Mouse (Mus musculus): ENCODE results near the gene Hist1h2ae. TPM values are rescaled to one million over a fixed set of nuclear protein-coding genes. Genes with fewer than 3 reads are reported as not detected.
A peak's percentile ranks its signal among the peaks of the same experiment; 100 is the strongest.
"Not testable (repeated sequence)": the region's sequence is repeated elsewhere in the genome, so short reads cannot be mapped to it uniquely, and the experiment has no call there.

Hist1h2ae gene
- total RNA-seq, 2 experiments from 2014 or later: 10.3 TPM

GRCm38 (mm10) chr13:23542225-23542980 is 28.6 kb downstream of the Hist1h2ae start:
- DNase-seq (ENCODE audit: low spot score in 2 of 2): not testable (repeated sequence)

DNA sequence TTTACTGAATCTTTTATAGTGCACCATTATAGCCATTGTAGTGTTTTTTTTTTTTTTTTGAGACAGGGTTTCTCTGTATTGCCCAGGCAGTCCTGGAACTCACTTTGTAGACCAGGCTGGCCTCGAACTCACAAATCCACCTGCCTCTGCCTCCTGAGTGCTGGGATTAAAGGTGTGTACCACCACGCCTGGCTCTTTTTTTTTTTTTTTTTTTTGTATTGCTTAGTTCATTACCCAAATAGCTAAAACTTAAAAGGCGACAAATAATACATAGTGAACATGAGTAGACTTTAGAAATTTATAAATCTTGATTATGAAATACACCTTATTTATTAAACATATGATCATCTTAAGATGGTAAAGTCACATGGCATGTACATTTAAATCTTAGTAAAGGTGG is 29.5 kb downstream of the Hist1h2ae start:
- DNase-seq (ENCODE audit: low spot score in 2 of 2): no peak

DNA sequence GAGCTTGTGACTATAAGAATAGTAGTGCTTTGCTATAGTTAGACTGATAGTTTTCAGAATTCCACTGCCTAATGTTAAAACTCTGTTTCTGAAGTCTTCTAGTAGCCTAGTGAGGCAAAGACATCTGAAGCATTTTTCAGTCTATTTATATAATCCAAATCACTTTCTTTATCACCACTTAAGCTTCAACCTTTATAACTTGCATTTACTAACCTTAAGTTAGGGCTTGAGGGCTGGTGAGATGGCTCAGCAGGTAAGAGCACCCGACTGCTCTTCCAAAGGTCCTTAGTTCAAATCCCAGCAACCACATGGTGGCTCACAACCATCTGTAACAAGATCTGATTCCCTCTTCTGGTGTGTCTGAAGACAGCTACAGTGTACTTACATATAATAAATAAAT is 31.2 kb downstream of the Hist1h2ae start:
- DNase-seq (ENCODE audit: low spot score in 2 of 2): not testable (repeated sequence)

DNA sequence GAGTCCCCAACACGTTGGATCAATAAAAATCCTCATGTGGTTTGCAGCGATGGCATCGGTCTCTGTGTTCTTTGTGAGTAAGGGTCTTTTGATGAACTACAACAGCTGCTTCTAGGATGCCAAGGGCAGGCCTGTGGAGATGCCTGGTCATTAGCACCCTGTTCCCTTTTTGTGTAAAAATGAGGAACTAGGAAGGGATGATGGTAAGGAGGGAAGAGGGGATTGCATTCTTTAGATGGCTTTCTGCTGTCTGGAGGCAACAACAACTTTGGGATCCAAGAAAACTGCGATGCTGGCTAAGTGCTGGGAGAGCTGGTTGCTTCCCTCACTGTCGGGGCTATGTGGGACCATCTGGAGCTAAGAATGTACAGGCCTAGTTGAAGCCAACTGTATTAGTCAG is 32.8 kb downstream of the Hist1h2ae start:
- DNase-seq (ENCODE audit: low spot score in 2 of 2): no peak

DNA sequence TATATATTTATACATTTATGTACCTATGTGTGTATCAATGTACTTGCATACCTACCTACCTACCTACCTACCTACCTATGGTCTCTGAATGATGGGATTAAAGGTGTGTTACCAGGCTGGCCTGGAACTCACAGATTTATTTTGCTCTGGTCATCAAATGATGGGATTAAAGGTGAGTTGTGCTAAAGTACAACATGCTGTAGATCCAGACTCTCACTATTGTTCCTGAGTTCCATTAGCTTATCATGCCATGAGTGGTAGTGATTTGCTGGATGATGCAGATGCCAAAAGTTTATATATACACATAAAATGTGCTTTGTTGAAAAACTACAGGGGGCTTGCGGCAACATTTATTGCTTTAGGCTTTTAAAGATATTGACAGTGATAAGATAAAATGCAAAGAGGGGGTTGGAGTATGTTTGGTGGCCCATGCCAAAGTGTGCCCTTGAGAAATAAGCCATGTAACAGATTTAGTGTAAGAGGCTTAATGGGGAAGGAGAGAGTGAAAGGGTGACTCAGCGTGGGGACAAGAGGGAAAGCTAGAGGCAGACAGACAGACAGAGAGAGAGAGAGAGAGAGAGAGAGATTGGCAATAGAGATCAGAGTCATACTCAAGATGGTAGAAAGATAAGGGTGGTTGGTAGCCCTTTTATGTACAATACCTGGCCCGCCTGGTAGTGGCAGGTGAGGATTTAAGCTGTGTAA is 33.9 kb downstream of the Hist1h2ae start:
- DNase-seq (ENCODE audit: low spot score in 2 of 2): no peak

DNA sequence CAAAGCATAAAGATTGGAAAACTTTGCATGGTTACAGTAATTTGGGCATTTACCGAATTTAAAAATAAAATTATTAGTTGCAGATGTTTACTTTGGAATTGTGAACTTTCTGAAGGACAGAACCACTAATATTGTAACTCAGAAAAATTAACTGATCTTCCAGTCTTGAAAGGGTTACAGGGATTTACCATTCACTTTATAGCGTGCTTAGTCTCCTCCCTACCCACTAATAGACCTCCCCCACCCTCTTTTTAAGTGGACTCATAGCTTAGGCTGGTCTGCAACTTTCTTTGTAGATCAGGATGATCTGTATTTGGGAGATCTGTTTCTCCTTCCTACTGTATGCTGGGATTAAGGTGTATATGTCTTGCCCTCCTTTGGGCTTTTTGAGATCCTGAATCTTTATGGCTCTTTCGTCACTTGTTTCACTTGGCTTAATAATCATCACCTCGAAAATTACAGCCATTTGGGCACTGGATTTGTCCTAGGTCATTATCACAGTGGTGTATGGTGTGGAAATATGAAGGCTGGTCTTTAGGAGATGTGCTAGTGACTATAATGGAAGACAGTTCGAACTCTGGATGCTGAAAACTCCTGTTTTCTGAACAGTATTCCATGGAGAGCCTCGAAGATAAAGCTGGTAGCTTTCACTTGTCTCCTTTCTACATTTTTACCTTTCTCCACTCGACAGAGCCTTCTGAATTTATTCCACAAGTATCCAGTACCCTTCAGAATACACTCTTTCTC is 34.8 kb downstream of the Hist1h2ae start:
- no peak for DNase-seq (ENCODE audit: low spot score in 2 of 2)

GRCm38 (mm10) chr13:23535137-23536075 is 35.6 kb downstream of the Hist1h2ae start, which contains the start of gene Hist1h3g:
TSS of gene Hist1h3g (plus strand) at chr13:23535422.
- DNase-seq (ENCODE audit: low spot score in 2 of 2): peak; percentile 87 to 96

GRCm38 (mm10) chr13:23534368-23535131 is 36.5 kb downstream of the Hist1h2ae start:
- peak in 1 of 2 experiments; percentile 56 for DNase-seq (ENCODE audit: low spot score in 2 of 2)

GRCm38 (mm10) chr13:23533560-23534367 is 37.3 kb downstream of the Hist1h2ae start, which contains the start of gene Hist1h2af:
TSS of gene Hist1h2af (plus strand) at chr13:23533906.
- peak in 1 of 2 experiments; percentile 88 for DNase-seq (ENCODE audit: low spot score in 2 of 2)

DNA sequence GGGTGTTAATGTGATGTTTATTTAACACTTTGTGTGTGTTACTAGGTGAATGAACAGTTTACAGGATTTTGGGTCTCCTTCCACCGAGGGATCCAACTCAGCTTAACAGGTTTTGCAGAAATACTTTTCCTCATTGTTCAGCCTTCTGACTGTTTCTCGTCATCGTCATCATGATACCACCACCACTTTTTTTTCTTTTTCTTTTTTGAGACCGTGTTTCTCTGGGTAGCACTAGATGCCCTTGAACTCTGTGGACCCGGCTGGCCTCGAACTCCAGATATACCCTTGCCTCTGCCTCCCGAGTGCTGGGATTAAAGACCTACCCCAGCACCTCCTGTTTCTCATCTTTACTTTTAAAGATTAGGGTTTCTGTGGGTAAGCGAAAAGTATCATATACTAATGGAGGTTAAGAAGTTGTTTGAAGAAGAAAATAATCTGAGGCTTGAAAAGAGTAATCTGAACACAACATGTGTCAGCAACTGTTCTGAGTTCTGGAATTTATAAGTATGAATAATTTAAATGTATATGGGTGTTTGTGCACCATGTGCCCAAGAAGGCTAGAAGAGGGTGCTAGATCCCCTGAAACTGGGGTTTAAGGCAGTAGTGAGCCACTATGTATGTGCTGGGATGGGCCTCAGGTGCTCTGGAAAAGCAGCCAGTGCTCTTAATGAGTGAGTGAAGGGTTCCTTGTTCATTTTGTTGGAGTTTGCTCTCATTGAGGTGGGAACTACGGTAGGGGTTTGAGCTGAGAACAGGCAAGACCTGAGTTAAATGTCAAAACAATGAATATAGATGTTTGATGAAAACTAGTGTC is 38.6 kb downstream of the Hist1h2ae start:
- DNase-seq (ENCODE audit: low spot score in 2 of 2): no peak

DNA sequence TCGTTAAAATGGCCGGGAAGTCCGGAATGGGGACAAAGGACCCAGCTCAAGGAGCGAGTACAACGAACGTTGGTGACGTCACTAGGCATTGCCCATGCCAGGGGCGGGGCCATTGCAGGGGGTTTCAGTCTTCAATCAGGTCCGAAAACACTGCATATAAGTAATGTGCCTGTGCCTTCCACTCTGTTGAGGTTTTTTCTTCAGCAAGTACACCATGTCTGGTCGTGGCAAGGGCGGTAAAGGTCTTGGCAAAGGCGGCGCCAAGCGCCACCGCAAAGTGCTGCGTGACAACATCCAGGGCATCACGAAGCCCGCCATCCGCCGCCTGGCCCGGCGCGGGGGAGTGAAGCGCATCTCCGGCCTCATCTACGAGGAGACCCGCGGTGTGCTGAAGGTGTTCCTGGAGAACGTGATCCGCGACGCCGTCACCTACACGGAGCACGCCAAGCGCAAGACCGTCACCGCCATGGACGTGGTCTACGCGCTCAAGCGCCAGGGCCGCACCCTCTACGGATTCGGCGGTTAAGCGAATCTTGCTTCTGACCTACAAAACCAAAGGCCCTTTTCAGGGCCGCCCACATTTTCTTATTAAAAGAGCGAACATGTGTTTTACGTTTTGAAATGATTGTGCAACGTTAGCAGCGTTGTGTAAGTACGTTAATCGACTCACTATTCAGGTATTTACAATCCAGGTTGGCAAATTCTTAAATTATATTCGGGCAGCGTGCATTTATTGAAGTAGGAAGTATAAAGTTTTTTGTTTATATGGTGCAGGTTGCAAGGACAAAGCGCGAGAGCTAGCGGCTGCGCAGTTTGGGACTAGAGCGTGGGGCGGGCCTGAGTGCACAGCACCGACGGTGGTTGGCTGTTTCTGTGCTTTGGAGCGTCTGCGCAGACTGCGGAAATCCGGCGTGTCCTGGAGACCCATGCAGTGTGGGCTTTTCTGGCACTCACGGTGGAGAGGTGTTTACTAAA is 39.8 kb downstream of the Hist1h2ae start, which contains the start of gene Hist1h4h:
Gene Hist1h4h (plus strand): TSS at position 150 of the 975 bp plus-strand sequence.
- peak; percentile 96 to 99 for DNase-seq (ENCODE audit: low spot score in 2 of 2)

- peak; percentile 78 to 88 for DNase-seq (ENCODE audit: low spot score in 2 of 2)
These were observed 40.7 kb downstream of the Hist1h2ae start for GRCm38 (mm10) chr13:23530181-23530900.

DNA sequence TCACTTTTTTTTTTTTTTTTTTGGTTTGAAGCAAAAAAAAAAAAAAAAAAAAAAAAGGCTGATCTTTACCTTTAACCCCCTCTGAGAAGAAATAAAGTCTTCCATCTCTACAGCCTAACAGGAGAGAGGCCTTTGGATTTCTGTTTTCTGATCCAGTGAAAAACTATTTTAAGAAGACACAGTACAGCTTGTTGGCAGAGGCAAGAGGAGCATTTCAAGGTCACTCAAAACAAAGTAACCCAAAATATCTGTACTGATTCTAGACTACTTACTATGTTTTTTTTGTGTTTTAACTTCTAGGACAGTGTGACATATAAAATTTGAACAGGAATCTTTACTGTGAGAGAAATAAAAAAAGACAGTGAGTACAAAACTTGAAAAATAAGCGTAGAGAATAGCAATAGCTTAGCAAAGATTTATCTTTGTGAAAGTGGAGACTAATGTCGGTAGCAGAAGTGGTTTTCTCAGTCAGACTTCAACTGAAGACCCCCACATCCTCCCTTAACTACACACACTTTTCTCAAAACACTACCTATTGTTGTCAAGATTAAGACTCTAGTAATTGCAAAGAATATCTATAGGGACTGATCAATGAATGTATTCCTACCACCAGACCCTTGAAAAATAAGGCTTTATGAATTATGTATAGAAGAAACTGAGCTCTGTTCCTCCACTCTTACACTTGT is 41.4 kb downstream of the Hist1h2ae start:
- DNase-seq (ENCODE audit: low spot score in 2 of 2): no peak

GRCm38 (mm10) chr13:23529005-23529404 is 42.0 kb downstream of the Hist1h2ae start:
- DNase-seq (ENCODE audit: low spot score in 2 of 2): no peak

GRCm38 (mm10) chr13:23526312-23526711 is 44.7 kb downstream of the Hist1h2ae start:
- DNase-seq (ENCODE audit: low spot score in 2 of 2): peak; percentile 94 to 96
